Mouse (Mus musculus): ENCODE data around the gene B430306N03Rik. TPM values are rescaled to one million over a fixed set of nuclear protein-coding genes. Genes with fewer than 3 reads are reported as not detected.
A peak's percentile ranks its signal among the peaks of the same experiment; 100 is the strongest.

The B430306N03Rik gene
- polyA plus RNA-seq, 1 experiment from 2014 or later: 0.33 TPM

DNA sequence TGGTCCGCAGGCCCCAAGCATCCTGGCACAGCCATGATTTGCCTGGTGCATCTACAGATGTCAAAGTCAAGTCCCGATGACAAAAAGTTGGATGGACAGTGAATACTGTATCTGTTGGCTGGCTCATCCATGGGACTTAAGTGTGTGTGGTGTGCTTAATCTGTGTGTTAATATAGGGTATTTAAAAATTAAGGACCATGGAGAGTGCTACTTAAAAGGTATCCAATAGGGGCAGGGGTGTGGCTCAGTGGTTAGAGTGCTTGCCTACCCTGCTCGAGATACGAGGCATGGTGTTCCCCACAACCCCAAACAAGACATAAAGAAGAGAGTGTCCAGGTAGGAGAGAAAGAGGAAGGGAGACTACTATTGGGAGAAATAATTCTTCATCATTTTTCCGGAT, 14.1 kb upstream of the B430306N03Rik start:
- H3K4me1 ChIP-seq (ENCODE audit: insufficient read depth): no peaks in the 10 kb centered on the region
- no peak overlapping the region for H3K4me2 ChIP-seq
- H3K9ac ChIP-seq: no peak overlapping the region
- H3K9me3 ChIP-seq (ENCODE audit: low read depth, low read length): no peaks in the 10 kb centered on the region
- no peak for TF ChIP-seq CTCF (IDR thresholded peaks at IDR 0.05; ENCODE audit: low read depth)
- WGBS: 85% methylated on average over 5 of the region's 5 CpGs
- H3K36me3 ChIP-seq (ENCODE audit: insufficient read depth): no peaks in the 10 kb centered on the region
- H3K27ac ChIP-seq (ENCODE audit: low read depth): no peak overlapping the region
- DNase-seq (no peak), ATAC-seq (ENCODE audit: insufficient read depth) (no peak)
- H3K4me3 ChIP-seq (ENCODE audit: low read depth, low read length): no peak overlapping the region
- no peaks in the 10 kb centered on the region for H3K27me3 ChIP-seq (ENCODE audit: insufficient read depth, low read length)

DNA sequence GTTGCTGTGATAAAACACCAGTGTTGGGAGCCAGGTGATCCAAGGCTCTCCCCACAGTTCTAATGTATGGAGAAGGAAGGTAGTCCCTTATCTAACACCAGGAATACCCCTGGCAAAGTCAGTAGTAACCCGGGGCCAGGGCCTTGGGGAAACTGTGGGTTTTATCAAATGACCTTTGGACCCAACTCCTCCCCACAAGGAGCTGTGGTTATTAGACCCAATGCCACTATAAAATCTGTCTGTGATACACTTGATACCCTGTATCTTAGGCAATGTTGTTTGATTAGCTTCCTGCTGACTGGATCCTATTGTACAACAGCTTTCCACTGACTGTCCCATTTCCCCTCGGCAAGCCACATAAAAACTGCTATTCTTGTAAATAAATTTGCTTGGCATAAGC, 3.8 kb upstream of the B430306N03Rik start:
- no peaks in the 10 kb centered on the region for H3K4me1 ChIP-seq (ENCODE audit: insufficient read depth)
- no peak overlapping the region for H3K4me2 ChIP-seq
- no peak overlapping the region for H3K9ac ChIP-seq
- no peaks in the 10 kb centered on the region for H3K36me3 ChIP-seq (ENCODE audit: insufficient read depth)
- H3K27ac ChIP-seq (ENCODE audit: low read depth): no peak overlapping the region
- no peak for TF ChIP-seq CTCF (IDR thresholded peaks at IDR 0.05; ENCODE audit: low read depth)
- DNase-seq (no peak), ATAC-seq (ENCODE audit: insufficient read depth) (no peak)
- H3K9me3 ChIP-seq (ENCODE audit: low read depth, low read length): no peaks in the 10 kb centered on the region
- no peaks in the 10 kb centered on the region for H3K27me3 ChIP-seq (ENCODE audit: insufficient read depth, low read length)
- H3K4me3 ChIP-seq (ENCODE audit: low read depth, low read length): no peak overlapping the region
- WGBS: 61% methylated on average over 2 of the region's 2 CpGs

DNA sequence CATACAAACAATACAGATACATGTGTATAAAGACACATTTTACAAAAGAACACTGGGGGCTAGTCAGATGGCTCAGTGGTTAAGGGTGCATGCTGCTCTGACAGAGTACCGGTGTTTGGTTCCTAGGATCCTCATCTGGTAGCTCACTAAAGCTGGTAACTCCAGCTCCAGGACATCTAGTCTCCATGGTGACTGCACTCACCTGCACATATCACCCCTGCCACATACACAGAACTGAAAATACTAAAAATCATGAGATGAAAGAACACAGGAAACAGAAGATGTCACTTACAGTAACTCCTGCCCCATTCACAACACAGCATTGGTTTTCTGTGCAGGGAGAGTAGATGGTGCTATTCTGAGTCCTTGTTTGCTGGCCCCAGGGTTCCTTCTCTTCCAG, 2.7 kb downstream of the B430306N03Rik start:
- H3K36me3 ChIP-seq (ENCODE audit: insufficient read depth): no peaks in the 10 kb centered on the region
- TF ChIP-seq CTCF (IDR thresholded peaks at IDR 0.05; ENCODE audit: low read depth): no peak
- no peak overlapping the region for H3K4me2 ChIP-seq
- no peak overlapping the region for H3K9ac ChIP-seq
- no peaks in the 10 kb centered on the region for H3K9me3 ChIP-seq (ENCODE audit: low read depth, low read length)
- ATAC-seq (ENCODE audit: insufficient read depth) (no peak), DNase-seq (no peak)
- H3K27me3 ChIP-seq (ENCODE audit: insufficient read depth, low read length): no peaks in the 10 kb centered on the region
- no peak overlapping the region for H3K4me3 ChIP-seq (ENCODE audit: low read depth, low read length)
- no peak overlapping the region for H3K27ac ChIP-seq (ENCODE audit: low read depth)
- whole genome bisulfite sequencing: 97% methylated on average over 1 of the region's 1 CpGs
- no peaks in the 10 kb centered on the region for H3K4me1 ChIP-seq (ENCODE audit: insufficient read depth)

DNA sequence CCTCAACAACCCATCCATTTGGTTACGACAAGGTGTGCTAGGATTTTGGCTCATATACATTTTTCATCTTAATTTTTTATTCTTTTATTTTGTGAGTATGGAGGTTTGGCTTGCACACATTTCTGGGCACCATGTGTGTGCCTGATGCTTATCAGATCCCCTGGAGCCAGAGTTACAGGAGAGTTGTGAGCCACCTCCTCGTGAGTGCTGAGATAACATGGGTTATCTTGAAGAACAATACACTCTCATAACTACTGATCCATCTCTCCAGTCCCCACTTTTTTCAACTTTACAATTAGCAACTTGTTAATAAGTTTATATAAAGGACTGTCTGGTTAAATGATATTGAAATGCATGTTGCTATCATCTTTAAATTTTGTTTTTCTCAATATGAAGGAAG, 5.3 kb downstream of the B430306N03Rik start:
- no peak for DNase-seq
- H3K9ac ChIP-seq: no peak overlapping the region
- H3K27me3 ChIP-seq (ENCODE audit: insufficient read depth, low read length): no peaks in the 10 kb centered on the region
- WGBS: 70% methylated on average over 2 of the region's 2 CpGs
- ATAC-seq (ENCODE audit: insufficient read depth): no peak
- no peaks in the 10 kb centered on the region for H3K36me3 ChIP-seq (ENCODE audit: insufficient read depth)
- H3K4me2 ChIP-seq: no peak overlapping the region
- no peak overlapping the region for H3K4me3 ChIP-seq (ENCODE audit: low read depth, low read length)
- H3K9me3 ChIP-seq (ENCODE audit: low read depth, low read length): no peaks in the 10 kb centered on the region
- no peak overlapping the region for H3K27ac ChIP-seq (ENCODE audit: low read depth)
- H3K4me1 ChIP-seq (ENCODE audit: insufficient read depth): no peaks in the 10 kb centered on the region
- no peak for TF ChIP-seq CTCF (IDR thresholded peaks at IDR 0.05; ENCODE audit: low read depth)

DNA sequence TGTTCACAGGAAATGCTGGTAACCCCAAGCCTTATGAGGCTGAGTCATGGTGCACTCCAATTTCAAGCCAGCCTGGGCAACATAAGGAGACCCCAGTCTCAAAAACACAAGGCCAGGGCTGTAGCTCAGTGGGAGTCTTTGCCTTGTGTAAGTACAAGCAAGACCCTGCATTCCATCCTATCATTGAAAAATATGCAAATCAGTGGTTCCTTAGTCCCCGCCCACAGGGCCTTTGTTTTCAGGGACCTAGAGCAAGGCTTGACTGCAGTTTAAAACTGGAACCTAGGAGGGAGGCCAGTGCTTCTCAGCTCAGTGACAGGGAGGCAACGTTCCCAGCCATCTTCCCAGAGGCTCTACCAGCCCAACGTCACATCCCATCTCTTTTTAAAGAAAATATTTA, 7.3 kb downstream of the B430306N03Rik start:
- 65% methylated on average over 3 of the region's 3 CpGs for WGBS
- H3K4me2 ChIP-seq: no peak overlapping the region
- no peaks in the 10 kb centered on the region for H3K36me3 ChIP-seq (ENCODE audit: insufficient read depth)
- no peak overlapping the region for H3K9ac ChIP-seq
- H3K4me1 ChIP-seq (ENCODE audit: insufficient read depth): no peaks in the 10 kb centered on the region
- H3K4me3 ChIP-seq (ENCODE audit: low read depth, low read length): no peak overlapping the region
- DNase-seq: peak; percentile 12
- TF ChIP-seq CTCF (IDR thresholded peaks at IDR 0.05; ENCODE audit: low read depth): no peak
- ATAC-seq (ENCODE audit: insufficient read depth): no peak
- no peaks in the 10 kb centered on the region for H3K27me3 ChIP-seq (ENCODE audit: insufficient read depth, low read length)
- no peaks in the 10 kb centered on the region for H3K9me3 ChIP-seq (ENCODE audit: low read depth, low read length)
- no peak overlapping the region for H3K27ac ChIP-seq (ENCODE audit: low read depth)

DNA sequence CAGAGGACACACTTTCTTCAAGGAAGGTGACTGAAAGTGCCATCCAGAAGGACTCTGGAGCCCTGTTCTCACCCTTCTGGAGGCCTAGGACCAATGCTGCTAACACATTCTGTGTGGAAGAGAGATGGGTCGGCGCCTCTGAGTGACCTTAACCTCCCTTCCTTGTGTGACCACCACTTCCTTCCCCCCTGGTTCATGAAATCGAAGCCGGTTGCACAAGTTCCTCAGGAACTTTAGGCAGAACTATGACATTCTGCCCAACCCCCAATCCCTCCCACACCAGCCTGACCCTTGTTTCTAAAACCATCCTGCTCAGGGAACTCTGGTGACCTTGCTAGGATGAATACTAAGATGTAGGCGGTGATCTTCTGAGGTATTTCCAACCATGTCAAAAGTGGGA, 8.3 kb downstream of the B430306N03Rik start:
- H3K4me1 ChIP-seq (ENCODE audit: insufficient read depth): no peaks in the 10 kb centered on the region
- H3K4me2 ChIP-seq: no peak overlapping the region
- WGBS: 82% methylated on average over 5 of the region's 5 CpGs
- no peak overlapping the region for H3K9ac ChIP-seq
- no peak for ATAC-seq (ENCODE audit: insufficient read depth)
- no peaks in the 10 kb centered on the region for H3K9me3 ChIP-seq (ENCODE audit: low read depth, low read length)
- no peaks in the 10 kb centered on the region for H3K36me3 ChIP-seq (ENCODE audit: insufficient read depth)
- TF ChIP-seq CTCF (IDR thresholded peaks at IDR 0.05; ENCODE audit: low read depth): no peak
- no peak overlapping the region for H3K4me3 ChIP-seq (ENCODE audit: low read depth, low read length)
- peak; percentile 3 for DNase-seq
- no peaks in the 10 kb centered on the region for H3K27me3 ChIP-seq (ENCODE audit: insufficient read depth, low read length)
- H3K27ac ChIP-seq (ENCODE audit: low read depth): no peak overlapping the region

DNA sequence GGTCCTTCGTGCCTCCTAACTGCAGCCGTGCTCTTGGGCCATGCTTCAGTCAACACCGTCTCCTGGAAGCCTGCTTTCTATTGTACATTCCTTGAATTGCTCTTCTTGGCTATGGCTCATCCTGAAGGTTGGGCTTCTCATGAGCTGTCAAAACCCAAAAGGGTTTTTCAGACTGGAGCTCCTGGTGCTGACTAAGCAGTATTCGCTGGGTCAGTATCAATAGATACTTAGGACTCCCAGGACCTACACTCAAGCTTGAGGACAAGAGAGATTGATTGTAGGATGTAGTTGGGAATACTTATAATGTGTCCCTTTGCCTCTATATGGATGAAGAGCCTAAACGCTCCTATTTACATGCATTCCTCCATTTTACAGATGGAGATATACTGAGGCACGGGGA, 9.2 kb downstream of the B430306N03Rik start:
- no peak overlapping the region for H3K4me3 ChIP-seq (ENCODE audit: low read depth, low read length)
- 87% methylated on average over 6 of the region's 6 CpGs for WGBS
- H3K4me1 ChIP-seq (ENCODE audit: insufficient read depth): no peaks in the 10 kb centered on the region
- DNase-seq (no peak), ATAC-seq (ENCODE audit: insufficient read depth) (no peak)
- no peak overlapping the region for H3K9ac ChIP-seq
- H3K27me3 ChIP-seq (ENCODE audit: insufficient read depth, low read length): no peaks in the 10 kb centered on the region
- no peak for TF ChIP-seq CTCF (IDR thresholded peaks at IDR 0.05; ENCODE audit: low read depth)
- no peak overlapping the region for H3K27ac ChIP-seq (ENCODE audit: low read depth)
- no peaks in the 10 kb centered on the region for H3K36me3 ChIP-seq (ENCODE audit: insufficient read depth)
- no peak overlapping the region for H3K4me2 ChIP-seq
- H3K9me3 ChIP-seq (ENCODE audit: low read depth, low read length): no peaks in the 10 kb centered on the region

DNA sequence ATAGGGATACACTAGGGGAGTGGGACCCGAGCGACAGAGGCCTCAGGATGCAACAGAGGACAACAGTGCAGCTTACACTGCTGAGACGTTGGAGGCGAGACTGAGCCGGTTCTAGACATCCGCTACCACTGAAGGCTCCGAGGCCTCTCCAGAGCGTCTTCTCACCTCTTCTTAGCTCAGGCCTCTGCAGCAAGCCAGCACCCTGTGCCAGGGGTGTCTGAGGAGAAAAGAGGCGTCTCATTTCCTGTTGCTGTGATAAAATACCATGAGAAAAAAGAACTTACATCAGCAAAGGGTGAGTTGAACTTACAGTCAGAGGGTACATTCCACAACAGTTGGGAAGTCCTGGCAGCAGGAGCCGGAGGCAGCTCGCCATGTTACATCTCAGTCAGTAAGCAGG, 9.7 kb downstream of the B430306N03Rik start:
- DNase-seq (no peak), ATAC-seq (ENCODE audit: insufficient read depth) (no peak)
- H3K27me3 ChIP-seq (ENCODE audit: insufficient read depth, low read length): no peaks in the 10 kb centered on the region
- H3K4me2 ChIP-seq: no peak overlapping the region
- no peaks in the 10 kb centered on the region for H3K36me3 ChIP-seq (ENCODE audit: insufficient read depth)
- no peaks in the 10 kb centered on the region for H3K4me1 ChIP-seq (ENCODE audit: insufficient read depth)
- no peaks in the 10 kb centered on the region for H3K9me3 ChIP-seq (ENCODE audit: low read depth, low read length)
- H3K9ac ChIP-seq: no peak overlapping the region
- no peak overlapping the region for H3K27ac ChIP-seq (ENCODE audit: low read depth)
- TF ChIP-seq CTCF (IDR thresholded peaks at IDR 0.05; ENCODE audit: low read depth): no peak
- WGBS: 62% methylated on average over 11 of the region's 11 CpGs
- H3K4me3 ChIP-seq (ENCODE audit: low read depth, low read length): no peak overlapping the region
